Mouse (Mus musculus): ENCODE data around the gene Erfe.
A peak's percentile ranks its signal among the peaks of the same experiment; 100 is the strongest.

DNA sequence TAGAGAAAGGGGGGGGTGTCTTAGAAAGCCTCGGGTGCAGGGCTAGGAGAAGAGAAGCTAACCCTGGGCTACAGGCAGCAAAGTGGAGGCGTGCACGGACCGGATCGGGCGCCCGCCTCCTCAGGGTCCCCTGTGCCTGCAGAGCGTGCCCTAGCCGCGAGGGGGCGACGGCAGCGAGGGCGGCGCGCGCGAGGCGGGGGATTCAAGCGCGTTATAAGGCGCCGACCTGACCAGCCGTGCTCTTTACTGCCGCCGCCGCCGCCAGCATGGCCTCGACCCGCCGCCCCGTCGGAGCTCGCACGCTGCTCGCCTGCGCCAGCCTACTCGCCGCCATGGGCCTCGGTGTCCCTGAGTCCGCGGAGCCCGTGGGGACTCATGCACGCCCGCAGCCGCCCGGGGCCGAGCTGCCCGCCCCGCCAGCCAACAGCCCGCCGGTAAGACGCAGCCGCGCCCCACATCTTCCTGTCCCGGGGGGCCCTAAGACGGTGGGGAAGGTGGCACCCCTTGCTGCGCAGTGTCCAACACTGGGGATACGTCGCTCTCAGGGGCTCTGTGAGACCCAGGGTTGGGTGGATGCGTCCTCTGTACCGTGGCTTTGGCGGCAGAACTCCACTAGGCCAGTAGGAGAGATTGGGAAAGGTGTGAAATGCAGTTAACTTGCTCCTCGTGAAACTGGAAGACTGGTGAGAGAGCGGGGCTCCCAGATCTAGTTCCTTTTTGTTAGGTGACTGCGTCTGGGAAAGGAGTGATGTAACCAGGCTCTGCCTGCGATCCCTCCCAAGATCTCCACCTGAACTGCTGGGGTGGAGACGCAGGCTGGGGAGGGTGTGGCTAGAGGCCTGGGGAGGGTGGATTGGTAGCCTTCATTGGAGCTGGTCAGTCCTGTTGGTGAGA lies at the start of gene Erfe:
- TF ChIP-seq CTCF (IDR thresholded peaks at IDR 0.05; ENCODE audit: insufficient read depth, low read depth, low read length) (peak; percentile 56), POLR2A (IDR thresholded peaks at IDR 0.05; ENCODE audit: insufficient read depth, low read depth, low read length) (no peak)

Measured in olfactory bulb, adult 2 months (tissue).